Mouse (Mus musculus) stomach, postnatal 0 days (tissue): ENCODE data around the gene Pcgf6.

Experiments used
- CTCF ChIP-seq: IDR thresholded peaks from 2 replicates; pipeline ENCODE4 v1.5.1; 2016; ENCODE audit warnings: antibody characterized with exemption, low read depth, mild to moderate bottlenecking, moderate library complexity
- EP300 ChIP-seq: optimal IDR thresholded peaks from 2 replicates; pipeline ENCODE3; 2016; ENCODE audit warnings: antibody characterized with exemption

DNA sequence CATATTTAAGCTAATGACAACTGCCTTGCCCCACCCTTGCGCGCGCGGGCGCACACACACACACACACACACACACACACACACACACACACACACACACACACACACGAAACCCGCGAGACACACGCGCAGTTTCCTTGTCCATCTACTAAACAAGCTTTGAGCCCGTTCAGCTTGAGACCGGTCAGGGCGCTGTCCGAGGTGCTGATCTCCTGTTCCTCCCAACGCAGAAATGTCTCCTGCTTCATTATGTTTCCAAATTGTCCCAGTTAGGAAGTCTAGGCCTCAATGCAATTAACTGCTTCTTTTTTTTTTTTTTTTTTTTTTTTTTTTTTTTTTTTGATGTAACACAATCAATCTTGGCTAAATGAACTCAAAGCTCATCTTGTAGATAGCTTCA is 34.2 kb downstream of the Pcgf6 start:
- TF ChIP-seq CTCF (no peak), EP300 (no peak)
